Mouse (Mus musculus) cerebellum, adult 2 months (tissue): ENCODE data around the gene Myrfl.

Source experiments
- CTCF ChIP-seq: fragments of 200-500 bp; IDR thresholded peaks from 2 replicates; pipeline ENCODE4 v1.5.1; 2011; ENCODE audit warnings: low read depth, mild to moderate bottlenecking, control low read depth, low read length, moderate library complexity, borderline replicate concordance; ENCODE audit not compliant: insufficient read depth
- POLR2A ChIP-seq: fragments of 200-500 bp; IDR thresholded peaks from 2 replicates; pipeline ENCODE4 v1.6.1; 2011; ENCODE audit warnings: low read length, control low read depth, borderline replicate concordance; ENCODE audit not compliant: insufficient read depth

- TF ChIP-seq CTCF (no peak), POLR2A (no peak)
These were observed at the start of gene Myrfl for GRCm38 (mm10) chr10:116896336-116897177.
